Mouse (Mus musculus): ENCODE measurements at regions not wholly inside any gene's neighbourhood (a gene's known extent, or its start where the extent isn't known, plus 50 kb on each side); places are given as distances from the start of the nearest gene placed in this dataset.

DNA sequence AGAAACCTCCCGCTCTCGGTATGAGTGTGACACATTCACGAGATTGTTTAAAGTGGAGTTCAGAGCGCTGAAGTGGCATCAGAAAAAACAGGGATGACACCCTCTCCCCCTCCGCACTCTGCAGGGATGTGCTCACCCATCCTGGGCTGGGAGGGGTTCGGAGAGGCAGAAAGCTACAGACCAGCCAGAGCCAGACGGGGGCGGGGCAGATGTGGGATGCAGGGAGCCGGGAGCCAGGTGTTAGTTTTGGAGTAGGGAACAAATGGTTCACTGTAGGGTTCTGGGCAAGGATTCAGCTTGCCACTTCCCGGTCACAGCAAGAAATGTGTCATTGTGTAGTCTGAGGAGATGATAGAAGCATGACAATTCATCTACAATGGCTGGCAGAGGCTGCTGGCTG, 442.8 kb downstream of the Matn1 start:
- TF ChIP-seq CTCF (IDR thresholded peaks at IDR 0.05; ENCODE audit: low read depth, low read length) (no peak), POLR2A (IDR thresholded peaks at IDR 0.05; ENCODE audit: insufficient read depth, low read length) (no peak)

Data from ES-Bruce4 (cell line).